ENCODE assay signal across 9 mouse cellular contexts in the genomic region with DNA sequence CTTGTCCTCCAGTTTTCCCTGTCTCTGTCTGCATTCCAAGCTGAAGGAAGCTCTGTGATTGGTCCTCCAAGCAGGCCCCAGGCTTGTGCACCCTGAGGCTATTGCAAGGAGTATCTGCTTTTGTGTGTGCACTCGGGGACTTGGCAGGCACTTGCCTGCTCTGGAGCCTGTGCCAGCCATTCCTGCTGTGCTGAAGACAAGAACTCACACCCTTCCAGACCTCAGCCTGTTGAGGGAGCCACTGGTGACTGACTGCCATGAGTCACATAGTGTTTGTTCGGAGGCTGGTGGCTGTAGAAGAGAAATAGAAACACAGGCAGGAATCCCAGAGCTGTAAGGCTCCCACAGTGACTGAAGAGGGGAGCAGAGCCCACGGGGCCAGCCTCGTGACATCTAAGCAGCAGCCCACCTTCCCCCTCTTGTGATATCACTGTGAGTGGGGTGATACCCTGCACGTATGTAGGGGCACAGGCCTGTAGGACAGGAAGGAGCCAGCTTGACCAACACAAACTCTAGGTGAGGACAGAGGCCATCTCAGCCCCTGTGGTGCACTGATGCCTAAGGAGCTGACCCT. TPM values are rescaled to one million over a fixed set of nuclear protein-coding genes. Genes with fewer than 3 reads are reported as not detected.
A peak's percentile ranks its signal among the peaks of the same experiment; 100 is the strongest.
DNase-seq lines count a peak whose midpoint lies in the region; ATAC-seq and TF ChIP-seq lines count a peak whose summit lies in the region.
"Had no signal": no experiment of that assay in that cellular context is flagged by ENCODE, and none has a peak within 500 bp of the region (broad histone marks: within the 10 kb centered on the region; RNA-seq: fewer than 3 reads in every experiment).

No protein-coding gene starts in this region.

- no peak for DNase-seq in lung, adult 2 months
- no peak for DNase-seq in embryonic facial prominence, embryonic 10.5 days (ENCODE audit: low spot score)
- DNase-seq in limb, embryonic 10.5 days (ENCODE audit: low spot score), result no peak
- peak; percentile 42 for DNase-seq in skeletal muscle tissue, adult 2 months (ENCODE audit: low read depth, low spot score)
- DNase-seq in yolk sac, embryonic 10.5 days (ENCODE audit: low spot score), result no peak
- DNase-seq in kidney, adult 8-10 months, result no peak

- WGBS in lung, embryonic 15.5 days, result 52% methylated on average over 5 of the region's 5 CpGs
- WGBS in lung, adult 2 months, result 61% methylated on average over 5 of the region's 5 CpGs
- WGBS in embryonic facial prominence, embryonic 10.5 days, result 61% methylated on average over 5 of the region's 5 CpGs
- WGBS in heart, embryonic 15.5 days, result 39% methylated on average over 5 of the region's 5 CpGs
- WGBS in limb, embryonic 10.5 days, result 69% methylated on average over 5 of the region's 5 CpGs

- no peaks in the 10 kb centered on the region for H3K9me3 ChIP-seq in lung, embryonic 15.5 days
- H3K9me3 ChIP-seq in embryonic facial prominence, embryonic 10.5 days, result no peaks in the 10 kb centered on the region
- H3K9me3 ChIP-seq in heart, embryonic 15.5 days (replicated peaks), result no peaks in the 10 kb centered on the region
- no peaks in the 10 kb centered on the region for H3K9me3 ChIP-seq in limb, embryonic 10.5 days (replicated peaks)

- no peaks in the 10 kb centered on the region for H3K27me3 ChIP-seq in lung, embryonic 15.5 days
- H3K27me3 ChIP-seq in embryonic facial prominence, embryonic 10.5 days (replicated peaks; ENCODE audit: low read depth, poor library complexity, severe bottlenecking), result no peaks in the 10 kb centered on the region
- H3K27me3 ChIP-seq in heart, embryonic 15.5 days, result no peaks in the 10 kb centered on the region
- no peaks in the 10 kb centered on the region for H3K27me3 ChIP-seq in limb, embryonic 10.5 days (ENCODE audit: low read depth, poor library complexity, severe bottlenecking)

- H3K4me1 ChIP-seq in lung, embryonic 15.5 days, result no peaks in the 10 kb centered on the region
- no peaks in the 10 kb centered on the region for H3K4me1 ChIP-seq in lung, adult 2 months (ENCODE audit: control insufficient read depth, insufficient read depth, low read length)
- H3K4me1 ChIP-seq in embryonic facial prominence, embryonic 10.5 days, result peaks cover 13% of the 10 kb centered on the region
- H3K4me1 ChIP-seq in heart, embryonic 15.5 days (replicated peaks), result 0 out of 2 replicates have a peak, but pooled peaks cover 5% of the 10 kb centered on the region
- peaks cover 16% of the 10 kb centered on the region for H3K4me1 ChIP-seq in limb, embryonic 10.5 days

- H3K27ac ChIP-seq in lung, embryonic 15.5 days, result no peak overlapping the region
- peak overlapping the region; percentile 36; the same call in 1 of the 2 replicates for H3K27ac ChIP-seq in embryonic facial prominence, embryonic 10.5 days (replicated peaks)
- peak overlapping the region; percentile 44 for H3K27ac ChIP-seq in heart, embryonic 15.5 days
- H3K27ac ChIP-seq in limb, embryonic 10.5 days, result peak overlapping the region; percentile 61

- no peak overlapping the region for H3K4me3 ChIP-seq in lung, embryonic 15.5 days
- H3K4me3 ChIP-seq in lung, adult 2 months (replicated peaks; ENCODE audit: extremely low read depth, low read depth, low read length), result no peak overlapping the region
- H3K4me3 ChIP-seq in embryonic facial prominence, embryonic 10.5 days, result no peak overlapping the region
- H3K4me3 ChIP-seq in heart, embryonic 15.5 days, result no peak overlapping the region
- H3K4me3 ChIP-seq in limb, embryonic 10.5 days, result no peak overlapping the region
- H3K4me3 ChIP-seq: myocyte had no signal

- H3K36me3 ChIP-seq in lung, embryonic 15.5 days, result peaks cover 23% of the 10 kb centered on the region
- peaks cover 36% of the 10 kb centered on the region for H3K36me3 ChIP-seq in embryonic facial prominence, embryonic 10.5 days (replicated peaks)
- peaks cover 25% of the 10 kb centered on the region for H3K36me3 ChIP-seq in heart, embryonic 15.5 days
- H3K36me3 ChIP-seq in limb, embryonic 10.5 days, result peaks cover 30% of the 10 kb centered on the region

- H3K4me2 ChIP-seq in lung, embryonic 15.5 days, result no peak overlapping the region
- no peak overlapping the region for H3K4me2 ChIP-seq in heart, embryonic 15.5 days

- TF ChIP-seq CTCF in lung, adult 2 months (IDR thresholded peaks at IDR 0.05; ENCODE audit: insufficient read depth, low read length), result no peak

- TF ChIP-seq POLR2A in lung, adult 2 months (IDR thresholded peaks at IDR 0.05; ENCODE audit: borderline replicate concordance, extremely low read depth, low read depth, low read length), result no peak

- ATAC-seq in lung, embryonic 15.5 days (ENCODE audit: borderline replicate concordance, extremely low read depth, low FRiP score, low TSS enrichment), result 0 out of 2 replicates have a peak, but pooled peaks have one; percentile 42
- no peak for ATAC-seq in heart, embryonic 15.5 days (replicated peaks; ENCODE audit: insufficient number of reproducible peaks, insufficient read depth, low FRiP score, low read depth)

- no peak overlapping the region for H3K9ac ChIP-seq in lung, embryonic 15.5 days
- no peak overlapping the region for H3K9ac ChIP-seq in heart, embryonic 15.5 days

RNA-seq across cellular contexts. Expression of gene Crispld2, which starts 31.6 kb away (rescaled TPM):
- 9.2 and 10.0 TPM in 2 replicates for polyA plus RNA-seq in lung, embryonic 15.5 days (2015; fragmentation: Nextera tagmentation; extraction: Ambion mirVana)
- polyA plus RNA-seq in lung, adult 2 months (2012; rRNA removed), result 66.9 and 71.0 TPM in 2 replicates
- polyA plus RNA-seq in embryonic facial prominence, embryonic 10.5 days (2016; fragmentation: Nextera tagmentation; extraction: Ambion mirVana), result 6.1 and 6.5 TPM in 2 replicates
- 3.4 and 4.7 TPM in 2 replicates for polyA plus RNA-seq in heart, embryonic 15.5 days (2015; fragmentation: Nextera tagmentation; extraction: Ambion mirVana)
- 5.0 and 6.1 TPM in 2 replicates for polyA plus RNA-seq in limb, embryonic 10.5 days (2016; fragmentation: Nextera tagmentation; extraction: Ambion mirVana)

RNA-seq across cellular contexts. Expression of gene Gm20388, which starts 50.0 kb away (rescaled TPM):
- 5.5 TPM in 1 of 2 replicates, not detected in the other for polyA plus RNA-seq in lung, embryonic 15.5 days (2015; fragmentation: Nextera tagmentation; extraction: Ambion mirVana)
- 58.5 and 67.8 TPM in 2 replicates for polyA plus RNA-seq in lung, adult 2 months (2012; rRNA removed)
- 1.1 and 3.6 TPM in 2 replicates for polyA plus RNA-seq in embryonic facial prominence, embryonic 10.5 days (2016; fragmentation: Nextera tagmentation; extraction: Ambion mirVana)
- polyA plus RNA-seq in heart, embryonic 15.5 days (2015; fragmentation: Nextera tagmentation; extraction: Ambion mirVana), result 2.2 TPM in 1 of 2 replicates, not detected in the other
- polyA plus RNA-seq in limb, embryonic 10.5 days (2016; fragmentation: Nextera tagmentation; extraction: Ambion mirVana), result 2.3 and 2.5 TPM in 2 replicates

RNA-seq across cellular contexts. Expression of gene Usp10, which starts 50.5 kb away (rescaled TPM):
- 132 and 135 TPM in 2 replicates for polyA plus RNA-seq in lung, embryonic 15.5 days (2015; fragmentation: Nextera tagmentation; extraction: Ambion mirVana)
- 70.9 and 78.1 TPM in 2 replicates for polyA plus RNA-seq in lung, adult 2 months (2012; rRNA removed)
- polyA plus RNA-seq in embryonic facial prominence, embryonic 10.5 days (2016; fragmentation: Nextera tagmentation; extraction: Ambion mirVana), result 234 and 241 TPM in 2 replicates
- polyA plus RNA-seq in heart, embryonic 15.5 days (2015; fragmentation: Nextera tagmentation; extraction: Ambion mirVana), result 72.3 and 96.3 TPM in 2 replicates
- 226 and 235 TPM in 2 replicates for polyA plus RNA-seq in limb, embryonic 10.5 days (2016; fragmentation: Nextera tagmentation; extraction: Ambion mirVana)
